19 mouse cellular contexts compared by ENCODE assay signal in genomic region chr8:57777988-57778721, GRCm38 (mm10).
DNase-seq lines count a peak whose midpoint lies in the region; ATAC-seq and TF ChIP-seq lines count a peak whose summit lies in the region.
"Had no signal": no experiment of that assay in that cellular context is flagged by ENCODE, and none has a peak within 500 bp of the region (broad histone marks: within the 10 kb centered on the region; RNA-seq: fewer than 3 reads in every experiment).

No protein-coding gene starts in this region.

- DNase-seq in kidney, postnatal 14 days = no peak
- DNase-seq in thymus, postnatal 4 days = no peak
- DNase-seq in spleen, adult 12 weeks (ENCODE audit: low spot score) = no peak
- DNase-seq: adrenal gland, postnatal 14 days; cerebellum, adult 11-12 months; cerebellum, adult 9-10 months; cerebellum, postnatal 36 days; gastrocnemius, postnatal 14 days; heart, adult 2 months had no signal

- peaks cover 24% of the 10 kb centered on the region for H3K4me1 ChIP-seq in kidney, embryonic 16.5 days (ENCODE audit: insufficient read depth, low read length)
- H3K4me1 ChIP-seq in intestine, postnatal 0 days (replicated peaks; ENCODE audit: control insufficient read depth, insufficient read depth, low read length) = 0 out of 2 replicates have a peak, but pooled peaks cover 2% of the 10 kb centered on the region
- 0 out of 2 replicates have a peak, but pooled peaks cover 5% of the 10 kb centered on the region for H3K4me1 ChIP-seq in stomach, embryonic 15.5 days
- H3K4me1 ChIP-seq: embryonic facial prominence, embryonic 13.5 days; forebrain, embryonic 12.5 days had no signal

- no peak overlapping the region for H3K9ac ChIP-seq in kidney, embryonic 16.5 days (replicated peaks; ENCODE audit: low read length)
- no peak overlapping the region for H3K9ac ChIP-seq in intestine, postnatal 0 days (ENCODE audit: low read depth, low read length)
- H3K9ac ChIP-seq in stomach, embryonic 15.5 days = no peak overlapping the region
- H3K9ac ChIP-seq: embryonic facial prominence, embryonic 13.5 days; forebrain, embryonic 12.5 days had no signal

- TF ChIP-seq CTCF in intestine, postnatal 0 days (IDR thresholded peaks at IDR 0.05; ENCODE audit: low read depth) = no peak

- H3K36me3 ChIP-seq in kidney, embryonic 16.5 days (ENCODE audit: insufficient read depth, low read length) = no peaks in the 10 kb centered on the region
- H3K36me3 ChIP-seq in intestine, postnatal 0 days (ENCODE audit: control insufficient read depth, insufficient read depth) = no peaks in the 10 kb centered on the region
- H3K36me3 ChIP-seq in stomach, embryonic 15.5 days = no peaks in the 10 kb centered on the region
- H3K36me3 ChIP-seq: embryonic facial prominence, embryonic 13.5 days; forebrain, embryonic 12.5 days had no signal

- 0 out of 2 replicates have a peak, but pooled peaks have one; percentile 23 for ATAC-seq in kidney, embryonic 16.5 days (ENCODE audit: low FRiP score, low TSS enrichment)
- ATAC-seq in intestine, postnatal 0 days = peak; percentile 64
- peak; percentile 69 for ATAC-seq in stomach, embryonic 15.5 days (ENCODE audit: insufficient read depth, low FRiP score, low read depth)
- ATAC-seq: activated CD4-positive, CD25-positive, alpha-beta regulatory T cell, adult 4 months; forebrain, embryonic 16.5 days; Patski had no signal

- H3K27me3 ChIP-seq in kidney, embryonic 16.5 days (ENCODE audit: insufficient read depth, low read length) = no peaks in the 10 kb centered on the region
- H3K27me3 ChIP-seq in intestine, postnatal 0 days (replicated peaks; ENCODE audit: control insufficient read depth, insufficient read depth, low read length) = no peaks in the 10 kb centered on the region
- H3K27me3 ChIP-seq in stomach, embryonic 15.5 days (replicated peaks) = no peaks in the 10 kb centered on the region
- H3K27me3 ChIP-seq: CH12.LX; embryonic facial prominence, embryonic 13.5 days had no signal

- H3K9me3 ChIP-seq in kidney, embryonic 16.5 days (ENCODE audit: low read length) = no peaks in the 10 kb centered on the region
- H3K9me3 ChIP-seq in intestine, postnatal 0 days (ENCODE audit: control insufficient read depth) = no peaks in the 10 kb centered on the region
- H3K9me3 ChIP-seq in stomach, embryonic 15.5 days = no peaks in the 10 kb centered on the region
- H3K9me3 ChIP-seq: embryonic facial prominence, embryonic 13.5 days; forebrain, embryonic 12.5 days had no signal

- no peak overlapping the region for H3K4me3 ChIP-seq in kidney, embryonic 16.5 days (ENCODE audit: low read length)
- H3K4me3 ChIP-seq in intestine, postnatal 0 days (ENCODE audit: low read depth, low read length) = no peak overlapping the region
- no peak overlapping the region; the same call in 1 of the 2 replicates for H3K4me3 ChIP-seq in stomach, embryonic 15.5 days (replicated peaks)
- H3K4me3 ChIP-seq: embryonic facial prominence, embryonic 13.5 days; forebrain, embryonic 12.5 days; heart, adult 2 months had no signal

- 22% methylated on average over 7 of the region's 7 CpGs for WGBS in kidney, embryonic 16.5 days
- WGBS in intestine, postnatal 0 days = 32% methylated on average over 7 of the region's 7 CpGs
- 44% methylated on average over 7 of the region's 7 CpGs for WGBS in stomach, embryonic 15.5 days

- peak overlapping the region; percentile 45; the same call in 1 of the 2 replicates for H3K27ac ChIP-seq in kidney, embryonic 16.5 days (ENCODE audit: low read length)
- H3K27ac ChIP-seq in intestine, postnatal 0 days (ENCODE audit: low read depth, low read length) = 0 out of 2 replicates have a peak overlapping the region, but pooled peaks have one; percentile 8
- H3K27ac ChIP-seq in stomach, embryonic 15.5 days = peak overlapping the region; percentile 62
- H3K27ac ChIP-seq: embryonic facial prominence, embryonic 13.5 days; forebrain, embryonic 12.5 days; heart, adult 2 months had no signal

- H3K4me2 ChIP-seq in kidney, embryonic 16.5 days (replicated peaks; ENCODE audit: low read depth, low read length) = 0 out of 2 replicates have a peak overlapping the region, but pooled peaks have one; percentile 16
- no peak overlapping the region for H3K4me2 ChIP-seq in intestine, postnatal 0 days (replicated peaks; ENCODE audit: low read depth)
- no peak overlapping the region for H3K4me2 ChIP-seq in stomach, embryonic 15.5 days
- H3K4me2 ChIP-seq: embryonic facial prominence, embryonic 13.5 days; forebrain, embryonic 12.5 days; heart, embryonic 11.5 days had no signal

Comparison
In these comparisons a context has a peak if more than half of its experiments do, and no peak if none do; other contexts are left out.
1. H3K27ac ChIP-seq: peak in every context shown above with its lines; median percentile 62 in stomach, embryonic 15.5 days; 45 in kidney, embryonic 16.5 days; 8 in intestine, postnatal 0 days.